Mouse (Mus musculus): Measurements from ENCODE around the gene 4930426L09Rik. TPM values are rescaled to one million over a fixed set of nuclear protein-coding genes. Genes with fewer than 3 reads are reported as not detected.
A peak's percentile ranks its signal among the peaks of the same experiment; 100 is the strongest.

4930426L09Rik gene
- 0.49 and 0.92 TPM in 2 replicates for polyA plus RNA-seq (2014; fragmentation: Nextera tagmentation; extraction: Ambion mirVana)

DNA sequence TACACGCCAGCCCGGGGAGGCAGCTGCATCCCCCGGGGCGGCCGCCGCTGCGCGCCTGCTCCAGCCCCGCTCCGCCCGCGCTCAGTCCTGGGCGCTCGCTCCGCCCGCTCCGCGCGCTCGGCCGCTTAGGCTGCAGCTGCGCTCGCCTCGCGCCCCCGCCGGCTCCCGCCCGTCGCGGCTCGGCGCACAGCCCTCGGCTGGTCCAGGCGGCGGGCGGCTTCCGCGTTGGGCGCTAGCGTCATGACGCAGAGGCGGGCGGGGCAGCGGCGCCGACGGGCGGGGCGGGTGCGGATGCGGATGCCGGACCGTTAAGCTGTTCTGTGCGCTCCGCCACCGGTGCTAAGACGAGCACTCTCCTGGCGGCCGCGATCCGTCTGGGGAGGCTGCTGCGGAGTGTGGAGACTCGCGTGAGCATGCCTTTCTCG is at the start of gene 4930426L09Rik, which contains the start of gene Pip4k2a:
4930426L09Rik (plus strand) TSS at position 290 of the 425 bp plus-strand sequence.
Pip4k2a (minus strand) TSS at position 73 of the 425 bp plus-strand sequence.
- Histone ChIP-seq H3K27me3 (replicated peaks; ENCODE audit: control insufficient read depth, insufficient read depth, low read length) (no peaks in the 10 kb centered on the region), H3K4me1 (ENCODE audit: control insufficient read depth, insufficient read depth, low read length) (peaks cover 11% of the 10 kb centered on the region; the same call in 1 of the 2 replicates), H3K27ac (replicated peaks; ENCODE audit: low read depth, low read length) (peak within 1 kb of the TSS; percentile 77), H3K4me2 (ENCODE audit: low read depth, low read length) (peak within 1 kb of the TSS; percentile 98), H3K9me3 (ENCODE audit: control insufficient read depth, low read length) (no peaks in the 10 kb centered on the region), H3K9ac (ENCODE audit: low read depth, low read length) (peak within 1 kb of the TSS; percentile 75), H3K36me3 (ENCODE audit: control insufficient read depth, insufficient read depth, low read length) (no peaks in the 10 kb centered on the region), H3K4me3 (ENCODE audit: low read depth, low read length) (peak within 1 kb of the TSS; percentile 65)
- DNase-seq (ENCODE audit: low spot score) (peak; percentile 95), ATAC-seq (ENCODE audit: low read depth) (peak; percentile 98)
- WGBS: 0% methylated on average over 6 of the region's 66 CpGs

GRCm38 (mm10) chr2:18948741-18949140 is 49.4 kb upstream of the 4930426L09Rik start:
- Histone ChIP-seq H3K9me3 (ENCODE audit: control insufficient read depth, low read length) (no peaks in the 10 kb centered on the region), H3K36me3 (ENCODE audit: control insufficient read depth, insufficient read depth, low read length) (no peaks in the 10 kb centered on the region), H3K27ac (replicated peaks; ENCODE audit: low read depth, low read length) (no peak overlapping the region), H3K4me1 (ENCODE audit: control insufficient read depth, insufficient read depth, low read length) (peaks cover 11% of the 10 kb centered on the region), H3K4me2 (ENCODE audit: low read depth, low read length) (no peak overlapping the region), H3K27me3 (replicated peaks; ENCODE audit: control insufficient read depth, insufficient read depth, low read length) (no peaks in the 10 kb centered on the region), H3K9ac (ENCODE audit: low read depth, low read length) (no peak overlapping the region), H3K4me3 (ENCODE audit: low read depth, low read length) (no peak overlapping the region)
- WGBS: 76% methylated on average over 7 of the region's 7 CpGs
- ATAC-seq (ENCODE audit: low read depth): no peak
- no peak for DNase-seq (ENCODE audit: low spot score)

DNA sequence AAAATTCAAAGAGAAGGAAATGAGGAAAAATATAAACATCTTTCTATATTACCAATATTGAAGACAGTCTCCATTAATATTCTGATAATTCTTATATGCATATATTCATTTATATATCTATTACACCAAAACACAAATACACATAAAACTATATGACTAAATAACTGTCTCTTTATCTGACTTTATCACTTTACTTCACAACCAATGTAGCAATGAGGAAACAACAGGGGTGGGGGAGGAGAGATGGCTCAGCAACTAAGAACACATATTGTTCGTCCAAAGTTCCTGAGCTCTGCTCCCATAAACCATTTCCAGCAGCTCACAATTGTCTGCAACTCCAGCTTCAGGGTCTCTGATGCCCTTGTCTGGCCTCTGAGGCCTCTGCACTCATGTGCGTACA is 47.4 kb upstream of the 4930426L09Rik start:
- WGBS: 69% methylated on average over 2 of the region's 2 CpGs
- ATAC-seq (ENCODE audit: low read depth) (no peak), DNase-seq (ENCODE audit: low spot score) (no peak)
- no peak overlapping the region for H3K4me3 ChIP-seq (ENCODE audit: low read depth, low read length)
- H3K36me3 ChIP-seq (ENCODE audit: control insufficient read depth, insufficient read depth, low read length): no peaks in the 10 kb centered on the region
- no peak overlapping the region for H3K9ac ChIP-seq (ENCODE audit: low read depth, low read length)
- no peaks in the 10 kb centered on the region for H3K27me3 ChIP-seq (replicated peaks; ENCODE audit: control insufficient read depth, insufficient read depth, low read length)
- no peak overlapping the region for H3K4me2 ChIP-seq (ENCODE audit: low read depth, low read length)
- H3K27ac ChIP-seq (replicated peaks; ENCODE audit: low read depth, low read length): no peak overlapping the region
- peaks cover 11% of the 10 kb centered on the region for H3K4me1 ChIP-seq (ENCODE audit: control insufficient read depth, insufficient read depth, low read length)
- no peaks in the 10 kb centered on the region for H3K9me3 ChIP-seq (ENCODE audit: control insufficient read depth, low read length)

DNA sequence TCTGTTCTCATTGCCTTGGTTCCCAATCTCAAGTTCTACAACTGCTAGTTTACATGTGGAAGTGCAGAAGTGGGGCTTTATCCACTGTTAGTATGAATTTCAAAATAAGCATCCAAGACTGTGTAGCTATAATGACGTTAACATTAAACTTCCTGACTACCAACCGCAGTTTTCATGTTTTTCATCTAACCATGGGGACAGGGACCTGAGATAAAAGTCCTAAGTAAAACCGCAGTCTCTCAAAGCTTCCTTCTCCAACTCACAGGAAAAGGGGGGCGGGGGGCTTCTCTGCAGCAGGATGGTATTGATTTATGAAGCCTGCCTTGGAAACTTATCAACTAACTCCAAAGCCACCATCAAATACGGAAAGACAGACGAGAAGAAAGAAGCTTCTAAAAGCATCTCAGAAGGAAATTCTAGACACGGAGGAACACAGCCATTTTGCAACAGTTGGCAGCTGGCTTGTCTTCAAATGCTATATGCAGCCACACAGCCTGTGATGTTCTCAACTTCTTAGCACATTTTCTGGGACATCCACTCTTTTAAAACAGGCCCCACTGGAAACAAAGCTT is 46.0 kb upstream of the 4930426L09Rik start:
- WGBS: 30% methylated on average over 7 of the region's 7 CpGs
- Histone ChIP-seq H3K4me3 (ENCODE audit: low read depth, low read length) (no peak overlapping the region), H3K36me3 (ENCODE audit: control insufficient read depth, insufficient read depth, low read length) (no peaks in the 10 kb centered on the region), H3K9me3 (ENCODE audit: control insufficient read depth, low read length) (no peaks in the 10 kb centered on the region), H3K4me2 (ENCODE audit: low read depth, low read length) (no peak overlapping the region), H3K9ac (ENCODE audit: low read depth, low read length) (no peak overlapping the region), H3K27ac (replicated peaks; ENCODE audit: low read depth, low read length) (no peak overlapping the region), H3K27me3 (replicated peaks; ENCODE audit: control insufficient read depth, insufficient read depth, low read length) (no peaks in the 10 kb centered on the region), H3K4me1 (ENCODE audit: control insufficient read depth, insufficient read depth, low read length) (peaks cover 11% of the 10 kb centered on the region)
- DNase-seq (ENCODE audit: low spot score) (peak; percentile 66), ATAC-seq (ENCODE audit: low read depth) (no peak)

DNA sequence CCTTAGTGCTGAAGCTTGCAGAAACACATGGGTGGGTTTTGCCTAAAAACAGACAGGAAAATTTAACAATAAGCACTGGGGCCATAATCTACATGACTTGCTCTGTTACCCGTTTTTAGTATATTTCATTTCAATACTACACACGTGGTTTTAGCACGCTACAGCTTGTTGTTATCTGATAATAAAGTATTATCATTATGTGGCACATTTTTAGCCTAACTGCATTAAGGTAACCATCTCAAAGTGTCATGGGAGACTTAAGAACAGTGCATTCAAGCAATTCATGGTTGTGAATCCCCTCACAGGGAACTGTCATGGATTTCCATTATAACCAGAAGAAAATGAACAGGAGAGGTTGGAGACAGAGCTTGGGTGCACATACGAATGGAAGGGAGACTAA is 43.7 kb upstream of the 4930426L09Rik start:
- Histone ChIP-seq H3K9ac (ENCODE audit: low read depth, low read length) (no peak overlapping the region), H3K36me3 (ENCODE audit: control insufficient read depth, insufficient read depth, low read length) (no peaks in the 10 kb centered on the region), H3K4me2 (ENCODE audit: low read depth, low read length) (no peak overlapping the region), H3K4me1 (ENCODE audit: control insufficient read depth, insufficient read depth, low read length) (peaks cover 8% of the 10 kb centered on the region), H3K27me3 (replicated peaks; ENCODE audit: control insufficient read depth, insufficient read depth, low read length) (no peaks in the 10 kb centered on the region), H3K4me3 (ENCODE audit: low read depth, low read length) (no peak overlapping the region), H3K9me3 (ENCODE audit: control insufficient read depth, low read length) (no peaks in the 10 kb centered on the region), H3K27ac (replicated peaks; ENCODE audit: low read depth, low read length) (no peak overlapping the region)
- 75% methylated on average over 4 of the region's 4 CpGs for WGBS
- no peak for ATAC-seq (ENCODE audit: low read depth)
- DNase-seq (ENCODE audit: low spot score): no peak

DNA sequence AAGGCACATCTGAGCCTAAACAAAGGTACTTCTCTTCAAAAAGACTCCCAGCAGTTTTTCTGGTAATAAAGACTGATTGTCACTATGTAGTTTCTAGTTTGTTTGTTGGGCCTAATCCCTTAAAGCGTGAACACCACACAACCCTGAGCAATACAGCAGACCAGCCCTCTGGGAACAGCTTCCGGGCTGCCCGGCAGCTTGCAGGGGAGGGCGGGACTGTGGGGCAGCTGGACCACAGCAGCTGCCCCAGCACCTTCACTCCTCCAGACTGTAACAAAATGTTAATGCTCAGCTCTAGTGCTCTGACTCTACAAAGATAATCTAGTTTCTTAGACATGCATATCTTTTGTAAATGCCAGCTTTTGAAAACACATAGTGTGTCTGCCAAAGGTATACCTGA is 43.1 kb upstream of the 4930426L09Rik start:
- no peak overlapping the region for H3K4me2 ChIP-seq (ENCODE audit: low read depth, low read length)
- no peak overlapping the region for H3K27ac ChIP-seq (replicated peaks; ENCODE audit: low read depth, low read length)
- 43% methylated on average over 4 of the region's 4 CpGs for WGBS
- no peak overlapping the region for H3K4me3 ChIP-seq (ENCODE audit: low read depth, low read length)
- no peaks in the 10 kb centered on the region for H3K36me3 ChIP-seq (ENCODE audit: control insufficient read depth, insufficient read depth, low read length)
- DNase-seq (ENCODE audit: low spot score) (no peak), ATAC-seq (ENCODE audit: low read depth) (no peak)
- peaks cover 8% of the 10 kb centered on the region for H3K4me1 ChIP-seq (ENCODE audit: control insufficient read depth, insufficient read depth, low read length)
- H3K27me3 ChIP-seq (replicated peaks; ENCODE audit: control insufficient read depth, insufficient read depth, low read length): no peaks in the 10 kb centered on the region
- H3K9ac ChIP-seq (ENCODE audit: low read depth, low read length): no peak overlapping the region
- H3K9me3 ChIP-seq (ENCODE audit: control insufficient read depth, low read length): no peaks in the 10 kb centered on the region

- Histone ChIP-seq H3K36me3 (ENCODE audit: control insufficient read depth, insufficient read depth, low read length) (no peaks in the 10 kb centered on the region), H3K9ac (ENCODE audit: low read depth, low read length) (no peak overlapping the region), H3K27ac (replicated peaks; ENCODE audit: low read depth, low read length) (no peak overlapping the region), H3K4me2 (ENCODE audit: low read depth, low read length) (no peak overlapping the region), H3K4me3 (ENCODE audit: low read depth, low read length) (no peak overlapping the region), H3K27me3 (replicated peaks; ENCODE audit: control insufficient read depth, insufficient read depth, low read length) (no peaks in the 10 kb centered on the region), H3K9me3 (ENCODE audit: control insufficient read depth, low read length) (no peaks in the 10 kb centered on the region), H3K4me1 (ENCODE audit: control insufficient read depth, insufficient read depth, low read length) (peaks cover 13% of the 10 kb centered on the region)
- DNase-seq (ENCODE audit: low spot score) (no peak), ATAC-seq (ENCODE audit: low read depth) (no peak)
- 88% methylated on average over 13 of the region's 13 CpGs for WGBS
These were observed 42.5 kb upstream of the 4930426L09Rik start for GRCm38 (mm10) chr2:18955671-18956070.

DNA sequence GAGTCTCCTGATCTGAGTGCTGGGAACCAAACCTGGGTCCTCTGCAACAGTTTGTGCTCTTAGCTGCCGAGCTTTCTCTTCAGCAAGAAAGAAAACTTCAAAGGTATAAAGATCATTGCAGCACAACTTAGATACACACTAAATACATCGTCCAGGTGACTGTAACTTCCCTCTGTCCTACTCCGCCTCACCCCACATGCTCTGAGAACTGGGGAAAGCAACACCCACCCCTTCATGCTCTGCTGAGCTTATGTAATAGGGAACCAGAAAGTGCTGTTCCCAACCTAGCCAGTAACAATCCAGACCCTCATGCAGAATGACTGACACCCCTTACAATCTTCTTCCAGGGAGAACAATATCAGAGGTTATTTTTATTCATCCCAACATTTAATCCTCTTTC is 41.7 kb upstream of the 4930426L09Rik start:
- Histone ChIP-seq H3K27me3 (replicated peaks; ENCODE audit: control insufficient read depth, insufficient read depth, low read length) (no peaks in the 10 kb centered on the region), H3K27ac (replicated peaks; ENCODE audit: low read depth, low read length) (no peak overlapping the region), H3K36me3 (ENCODE audit: control insufficient read depth, insufficient read depth, low read length) (no peaks in the 10 kb centered on the region), H3K9ac (ENCODE audit: low read depth, low read length) (no peak overlapping the region), H3K4me2 (ENCODE audit: low read depth, low read length) (no peak overlapping the region), H3K4me3 (ENCODE audit: low read depth, low read length) (no peak overlapping the region), H3K4me1 (ENCODE audit: control insufficient read depth, insufficient read depth, low read length) (peaks cover 14% of the 10 kb centered on the region), H3K9me3 (ENCODE audit: control insufficient read depth, low read length) (no peaks in the 10 kb centered on the region)
- DNase-seq (ENCODE audit: low spot score): no peak
- ATAC-seq (ENCODE audit: low read depth): no peak
- 84% methylated on average over 3 of the region's 3 CpGs for whole genome bisulfite sequencing

DNA sequence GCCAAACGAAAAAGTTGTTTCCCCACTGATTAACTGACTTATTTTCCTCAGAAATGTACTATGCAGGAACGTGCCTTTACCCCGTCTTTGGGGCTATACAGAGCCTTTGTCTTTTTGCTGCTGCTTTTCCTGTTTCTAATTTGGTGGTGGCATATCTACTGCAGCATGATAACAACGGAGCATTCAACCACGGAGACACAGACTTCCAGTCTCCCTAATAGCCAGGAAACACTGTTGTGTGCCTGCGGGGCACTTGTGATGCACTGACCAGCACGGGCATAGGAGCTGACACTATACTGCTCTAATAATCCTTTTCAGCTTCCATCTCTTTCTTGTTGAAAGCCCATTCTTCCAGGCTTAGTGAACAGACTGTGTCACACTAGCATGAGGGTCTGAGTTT is 41.2 kb upstream of the 4930426L09Rik start:
- Histone ChIP-seq H3K4me3 (ENCODE audit: low read depth, low read length) (no peak overlapping the region), H3K4me2 (ENCODE audit: low read depth, low read length) (no peak overlapping the region), H3K9me3 (ENCODE audit: control insufficient read depth, low read length) (no peaks in the 10 kb centered on the region), H3K4me1 (ENCODE audit: control insufficient read depth, insufficient read depth, low read length) (peaks cover 14% of the 10 kb centered on the region), H3K9ac (ENCODE audit: low read depth, low read length) (no peak overlapping the region), H3K27me3 (replicated peaks; ENCODE audit: control insufficient read depth, insufficient read depth, low read length) (no peaks in the 10 kb centered on the region), H3K27ac (replicated peaks; ENCODE audit: low read depth, low read length) (no peak overlapping the region), H3K36me3 (ENCODE audit: control insufficient read depth, insufficient read depth, low read length) (no peaks in the 10 kb centered on the region)
- DNase-seq (ENCODE audit: low spot score): no peak
- no peak for ATAC-seq (ENCODE audit: low read depth)
- 36% methylated on average over 7 of the region's 7 CpGs for WGBS

Measured in embryonic facial prominence, embryonic 14.5 days (tissue).